Mouse (Mus musculus) layer of hippocampus, adult 8-10 months (tissue): ENCODE data around the gene Timmdc1. TPM values are rescaled to one million over a fixed set of nuclear protein-coding genes. Genes with fewer than 3 reads are reported as not detected.

ENCODE experiments used
- DNase-seq, 2 experiments: peaks; one replicate each; pipeline ENCODE4 v3.0.0; 2022; ENCODE audit warnings: low spot score in 2 of 2
- total RNA-seq, 4 experiments: library from RNA; stranded (reverse); gene quantifications; 2 replicates each; pipeline ENCODE4 v1.2.4; 2022

Gene Timmdc1
- total RNA-seq, 4 experiments from 2014 or later = 24.8 to 28.1 (median 27.2) TPM

GRCm38 (mm10) chr16:38466089-38466488 is 56.4 kb downstream of the Timmdc1 start:
- no peak for DNase-seq

GRCm38 (mm10) chr16:38463305-38463704 is 59.2 kb downstream of the Timmdc1 start:
- DNase-seq = no peak

- DNase-seq = no peak
Observed at GRCm38 (mm10) chr16:38462161-38462560, 60.3 kb downstream of the Timmdc1 start.

GRCm38 (mm10) chr16:38461749-38462148 is 60.7 kb downstream of the Timmdc1 start:
- no peak for DNase-seq

- no peak for DNase-seq
Observed at GRCm38 (mm10) chr16:38459990-38460389, 62.5 kb downstream of the Timmdc1 start.

- no peak for DNase-seq
Observed at GRCm38 (mm10) chr16:38458600-38459280, 63.7 kb downstream of the Timmdc1 start.

GRCm38 (mm10) chr16:38456812-38457567 is 65.5 kb downstream of the Timmdc1 start:
- DNase-seq = no peak

GRCm38 (mm10) chr16:38455511-38456418 is 66.7 kb downstream of the Timmdc1 start, which contains the start of gene Cd80:
TSS of gene Cd80 (plus strand) at chr16:38455561.
- no peak for DNase-seq

GRCm38 (mm10) chr16:38454533-38455254 is 67.8 kb downstream of the Timmdc1 start:
- DNase-seq = no peak

DNA sequence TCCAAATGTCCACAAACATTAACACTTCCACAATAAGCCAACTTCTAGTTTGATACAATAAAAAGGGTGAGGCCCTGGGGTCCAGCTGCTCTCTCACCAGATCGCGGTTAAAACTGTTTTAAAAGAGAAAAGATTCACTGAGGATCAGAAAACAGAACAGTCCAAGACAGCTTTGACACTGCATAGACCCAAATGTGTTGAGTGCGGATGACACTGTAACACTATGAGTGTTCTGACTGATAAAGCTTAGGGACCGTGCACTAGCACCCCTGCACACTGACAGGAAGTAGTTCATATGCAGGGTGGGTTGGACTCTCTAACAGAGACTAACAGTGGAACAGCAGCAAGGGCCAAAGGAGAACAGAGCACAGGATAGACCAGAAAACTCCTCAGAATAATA is 68.5 kb downstream of the Timmdc1 start:
- DNase-seq = no peak

DNA sequence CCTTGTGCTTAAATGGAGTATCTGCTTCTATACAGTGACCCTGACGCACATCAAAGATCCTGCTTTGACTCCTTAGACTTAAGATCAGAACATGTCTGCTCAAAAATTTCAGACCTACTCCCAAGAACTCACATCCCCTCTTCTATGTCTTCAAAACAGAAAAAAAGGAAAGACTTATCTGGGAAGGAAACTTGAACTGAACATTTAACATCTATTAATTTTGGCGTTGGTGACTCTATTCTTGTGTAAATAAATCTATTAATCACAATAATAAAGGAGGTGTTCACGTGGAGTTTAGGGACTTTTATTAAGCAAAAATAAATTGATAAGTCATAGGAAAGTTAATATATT is 69.3 kb downstream of the Timmdc1 start:
- DNase-seq = no peak

GRCm38 (mm10) chr16:38452442-38453202 is 69.8 kb downstream of the Timmdc1 start, which contains the start of gene Adprh:
TSS of gene Adprh (minus strand) at chr16:38452703.
- peak; percentile 80 to 87 for DNase-seq

DNA sequence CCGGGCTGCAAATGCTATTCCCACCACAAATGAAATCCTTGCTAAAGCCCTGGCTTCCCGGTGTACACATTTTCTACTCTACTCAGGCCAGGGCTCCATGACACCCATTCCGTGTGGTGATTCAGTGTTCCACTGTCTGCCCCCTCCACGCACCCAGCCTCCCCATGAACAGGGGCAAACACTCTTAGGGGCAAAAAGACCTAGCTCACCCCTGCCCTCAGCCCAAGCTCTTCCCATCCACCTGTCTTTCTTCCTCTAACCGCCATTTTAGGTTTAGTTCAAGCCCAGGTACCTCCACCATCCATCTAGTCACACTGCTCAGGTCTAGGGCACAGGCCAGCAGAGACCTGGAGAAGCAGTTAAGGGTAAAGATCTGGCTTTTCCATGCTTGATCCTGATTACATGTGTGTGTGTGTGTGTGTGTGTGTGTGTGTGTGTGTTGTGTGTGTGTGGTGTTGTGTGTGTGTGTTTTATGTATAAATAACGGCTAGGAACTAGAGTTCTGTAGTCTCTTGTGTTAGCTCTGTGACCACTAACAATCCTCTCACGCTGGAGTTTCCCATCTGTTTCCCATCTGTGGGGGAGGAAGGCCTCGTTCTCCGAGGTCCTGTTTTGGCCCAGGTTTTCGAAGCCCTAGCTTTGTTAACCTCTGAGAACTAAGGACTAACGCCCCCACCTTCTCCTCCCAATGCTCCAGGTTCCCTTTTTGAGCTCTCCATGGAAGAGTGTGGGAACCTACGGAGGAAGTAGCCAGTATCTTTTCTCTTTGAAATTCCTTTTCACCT is 70.8 kb downstream of the Timmdc1 start:
- DNase-seq = no peak

DNA sequence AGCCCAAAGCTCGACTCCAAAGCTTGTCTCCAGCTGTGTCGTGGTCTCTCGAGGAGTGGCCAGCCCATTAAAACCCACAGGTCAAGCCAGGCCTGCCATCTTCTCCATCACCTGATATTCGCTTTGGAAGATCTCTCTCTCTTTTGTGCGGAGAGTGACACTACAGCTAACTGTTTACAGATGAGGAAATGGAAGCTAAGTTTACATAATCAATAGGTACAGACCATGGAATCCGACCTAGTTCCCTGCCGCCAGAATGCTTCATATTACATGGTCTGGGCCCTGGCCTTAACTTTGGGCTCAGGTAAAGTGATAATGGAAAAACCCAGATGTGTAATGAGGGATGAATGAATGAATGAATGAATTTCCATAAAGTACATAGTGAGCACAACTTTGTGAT is 71.8 kb downstream of the Timmdc1 start:
- no peak for DNase-seq

GRCm38 (mm10) chr16:38448458-38448857 is 74.0 kb downstream of the Timmdc1 start:
- no peak for DNase-seq
